Mouse (Mus musculus) limb, embryonic 11.5 days (tissue): ENCODE data around the gene Gm815. TPM values are rescaled to one million over a fixed set of nuclear protein-coding genes. Genes with fewer than 3 reads are reported as not detected.

Experiments
- ATAC-seq: fragments of 200-750 bp; cut with Nextera tagmentation; 2 replicates; pipeline ENCODE4 v1.8.0; 2017; ENCODE audit warnings: low read depth; ENCODE audit not compliant: insufficient number of reproducible peaks, low FRiP score, low TSS enrichment
- DNase-seq: peaks from one replicate; pipeline ENCODE4 v3.0.0-alpha.2; 2015; ENCODE audit warnings: low spot score
- H3K27ac ChIP-seq: fragments of 300-500 bp; sonication (generic); replicated peaks from 2 replicates; pipeline ENCODE4 v1.5.1; 2014; ENCODE audit warnings: low read depth, mild to moderate bottlenecking, low read length
- H3K27me3 ChIP-seq: fragments of 300-500 bp; sonication (generic); 2 replicates; pipeline ENCODE4 v1.6.1; 2014; ENCODE audit warnings: mild to moderate bottlenecking, low read length, mixed read lengths; ENCODE audit not compliant: control insufficient read depth, insufficient read depth
- H3K36me3 ChIP-seq: fragments of 300-500 bp; sonication (generic); 2 replicates; pipeline ENCODE4 v1.6.1; 2014; ENCODE audit warnings: mild to moderate bottlenecking, low read length, moderate library complexity, mixed read lengths; ENCODE audit not compliant: control insufficient read depth, insufficient read depth
- H3K4me1 ChIP-seq: fragments of 300-500 bp; sonication (generic); 2 replicates; pipeline ENCODE4 v1.6.1; 2014; ENCODE audit warnings: low read length, mixed read lengths; ENCODE audit not compliant: control insufficient read depth, insufficient read depth
- H3K4me2 ChIP-seq: fragments of 300-500 bp; sonication (generic); 2 replicates; pipeline ENCODE4 v1.6.1; 2014; ENCODE audit warnings: low read depth, mild to moderate bottlenecking, moderate library complexity; ENCODE audit not compliant: severe bottlenecking
- H3K4me3 ChIP-seq: fragments of 300-500 bp; sonication (generic); 2 replicates; pipeline ENCODE4 v1.5.1; 2014; ENCODE audit warnings: low read depth, low read length
- H3K9ac ChIP-seq: fragments of 300-500 bp; sonication (generic); 2 replicates; pipeline ENCODE4 v1.6.1; 2014; ENCODE audit warnings: mild to moderate bottlenecking, low read length
- H3K9me3 ChIP-seq: fragments of 300-500 bp; sonication (generic); 2 replicates; pipeline ENCODE4 v1.6.1; 2016; ENCODE audit warnings: low read length; ENCODE audit not compliant: control insufficient read depth
- WGBS: fragments of 180-500 bp; shearing (Covaris S2); extraction: QIAGEN DNeasy Blood & Tissue Kit; methylation state at CpG from one replicate; pipeline ENCODE4 v1.1.7; 2014; 5-methylcytosine and 5-hydroxymethylcytosine counted together
- polyA plus RNA-seq: library from polyadenylated mRNA; unstranded; fragments of >200 nt; fragmentation: Nextera tagmentation; extraction: Ambion mirVana; gene quantifications from 2 replicates; pipeline ENCODE4 v1.2.1, GENCODE M21; 2014

Gene Gm815
- polyA plus RNA-seq, 1 experiment from 2014 or later = not detected

DNA sequence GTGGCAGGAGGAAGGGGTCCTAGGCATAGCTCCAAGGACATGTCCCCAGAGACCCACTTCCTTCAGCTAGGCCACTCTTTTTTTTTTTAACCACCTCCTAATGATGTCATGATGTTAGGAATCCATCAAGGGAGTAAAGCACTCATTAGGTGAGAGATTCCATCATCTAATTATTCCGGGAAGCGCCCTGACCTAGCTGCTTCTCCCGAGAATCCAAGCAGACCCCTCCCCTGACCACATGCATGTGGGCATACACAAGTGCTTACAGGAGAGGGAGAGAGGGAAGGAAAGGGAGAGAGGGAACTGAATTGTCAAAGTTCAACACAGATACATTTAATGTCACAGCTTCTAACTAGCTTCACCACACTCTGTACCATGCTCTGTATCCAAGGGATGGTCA is 16.1 kb upstream of the Gm815 start:
- H3K9me3 ChIP-seq = no peaks in the 10 kb centered on the region
- 38% methylated on average over 3 of the region's 3 CpGs for WGBS

DNA sequence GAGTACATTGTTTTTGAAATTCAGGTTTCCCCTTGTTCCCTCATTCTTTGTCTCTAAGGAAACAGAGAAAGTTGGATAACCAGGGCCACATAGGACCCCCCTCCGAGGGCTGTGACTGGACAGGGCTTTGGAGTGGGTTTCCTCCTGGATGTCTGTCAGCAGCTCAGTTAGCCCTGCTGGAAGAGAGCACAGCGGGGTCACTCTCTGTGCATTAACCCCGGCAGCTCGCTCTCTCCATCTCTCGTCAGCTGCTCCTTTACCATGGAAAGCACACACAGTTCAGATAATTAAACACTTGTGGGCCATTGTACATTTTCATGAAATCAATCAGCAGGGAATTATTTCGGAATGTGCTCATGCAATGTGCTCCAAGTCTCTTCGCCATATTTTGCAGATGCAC is 15.4 kb upstream of the Gm815 start:
- H3K4me1 ChIP-seq = peaks cover 6% of the 10 kb centered on the region
- WGBS = 27% methylated on average over 7 of the region's 7 CpGs
- H3K9ac ChIP-seq = no peak overlapping the region
- no peak overlapping the region for H3K4me3 ChIP-seq
- no peak overlapping the region for H3K4me2 ChIP-seq
- DNase-seq = no peak
- H3K27ac ChIP-seq = no peak overlapping the region
- no peaks in the 10 kb centered on the region for H3K9me3 ChIP-seq
- no peaks in the 10 kb centered on the region for H3K36me3 ChIP-seq
- H3K27me3 ChIP-seq = no peaks in the 10 kb centered on the region
- ATAC-seq = no peak

More for the DNA sequence above, 16.1 kb upstream of the Gm815 start:
- DNase-seq = no peak
- no peak for ATAC-seq
- H3K27ac ChIP-seq = no peak overlapping the region
- peaks cover 6% of the 10 kb centered on the region for H3K4me1 ChIP-seq
- no peaks in the 10 kb centered on the region for H3K27me3 ChIP-seq
- no peak overlapping the region for H3K4me2 ChIP-seq
- H3K9ac ChIP-seq = no peak overlapping the region
- H3K4me3 ChIP-seq = no peak overlapping the region
- H3K36me3 ChIP-seq = no peaks in the 10 kb centered on the region

DNA sequence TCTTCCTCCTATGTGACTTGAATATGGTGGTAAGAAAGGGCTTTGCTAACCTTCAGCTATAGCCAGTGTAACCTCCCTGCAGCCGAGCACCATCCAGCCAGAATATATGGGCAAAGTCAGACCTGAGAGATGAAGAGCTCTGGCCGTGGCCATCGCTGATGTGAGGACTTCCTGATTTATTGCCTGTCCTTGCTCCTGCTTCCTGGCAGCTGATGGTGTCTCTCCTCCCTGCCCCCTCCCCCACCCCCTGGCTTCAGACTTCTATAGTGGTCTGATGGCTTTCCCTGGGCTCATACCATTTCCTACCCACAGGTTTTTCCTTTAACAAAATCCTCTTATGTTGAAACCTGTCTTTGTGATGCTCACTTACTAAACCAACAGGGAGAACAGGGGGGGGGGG is 14.6 kb upstream of the Gm815 start:
- H3K9me3 ChIP-seq = no peaks in the 10 kb centered on the region
- H3K27me3 ChIP-seq = no peaks in the 10 kb centered on the region
- no peak overlapping the region for H3K4me2 ChIP-seq
- 7% methylated on average over 3 of the region's 3 CpGs for WGBS
- no peaks in the 10 kb centered on the region for H3K36me3 ChIP-seq
- ATAC-seq = no peak
- H3K4me1 ChIP-seq = peaks cover 4% of the 10 kb centered on the region
- H3K9ac ChIP-seq = no peak overlapping the region
- DNase-seq = no peak
- no peak overlapping the region for H3K27ac ChIP-seq
- H3K4me3 ChIP-seq = no peak overlapping the region

DNA sequence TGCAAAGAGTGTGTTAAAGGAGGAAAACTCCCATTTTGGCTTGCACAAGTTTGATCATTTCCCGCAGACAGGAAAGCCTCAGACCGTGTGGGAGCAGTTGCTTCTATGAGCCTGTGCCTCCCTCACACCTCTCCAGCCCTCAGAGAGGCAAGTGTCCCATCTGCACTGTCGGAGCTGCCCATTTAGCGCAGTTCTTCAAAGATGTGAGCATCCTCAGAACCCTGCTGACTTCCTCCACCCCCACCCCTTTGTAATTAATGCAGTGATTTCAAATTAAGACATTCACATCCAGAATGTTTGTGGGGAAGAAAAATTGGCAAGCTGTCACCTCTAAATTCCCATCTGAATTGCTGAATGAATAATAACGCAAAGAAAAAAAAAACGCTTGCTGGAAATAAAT is 12.8 kb upstream of the Gm815 start:
- Histone ChIP-seq H3K27ac (no peak overlapping the region), H3K4me2 (no peak overlapping the region), H3K4me1 (peaks cover 11% of the 10 kb centered on the region), H3K4me3 (no peak overlapping the region), H3K36me3 (no peaks in the 10 kb centered on the region), H3K9me3 (no peaks in the 10 kb centered on the region), H3K27me3 (no peaks in the 10 kb centered on the region), H3K9ac (no peak overlapping the region)
- ATAC-seq (no peak), DNase-seq (no peak)
- 51% methylated on average over 6 of the region's 6 CpGs for WGBS

DNA sequence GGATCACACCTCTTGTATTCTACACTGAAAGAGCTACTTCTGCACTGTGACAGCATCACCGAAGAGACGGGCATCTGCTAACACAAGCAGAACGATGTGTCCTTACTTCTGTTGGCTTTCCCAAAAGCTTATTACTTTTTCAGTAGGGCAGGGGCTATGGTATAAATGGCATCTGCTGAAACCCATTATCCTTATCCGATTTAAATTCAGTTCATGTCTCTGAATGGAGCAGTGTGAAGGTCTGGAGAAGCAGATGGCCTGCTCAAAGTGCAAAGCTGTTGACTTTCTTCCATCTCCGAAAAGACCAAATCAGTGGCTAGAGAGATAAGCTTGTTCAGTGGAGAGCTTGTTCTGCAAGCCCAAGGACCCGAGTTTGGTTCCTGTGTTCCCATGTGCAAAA is 10.1 kb upstream of the Gm815 start:
- no peaks in the 10 kb centered on the region for H3K9me3 ChIP-seq
- no peak overlapping the region for H3K4me2 ChIP-seq
- no peaks in the 10 kb centered on the region for H3K27me3 ChIP-seq
- no peak overlapping the region for H3K4me3 ChIP-seq
- no peak overlapping the region for H3K27ac ChIP-seq
- no peak overlapping the region for H3K9ac ChIP-seq
- WGBS = 94% methylated on average over 6 of the region's 6 CpGs
- ATAC-seq (no peak), DNase-seq (no peak)
- H3K4me1 ChIP-seq = peaks cover 7% of the 10 kb centered on the region
- no peaks in the 10 kb centered on the region for H3K36me3 ChIP-seq

DNA sequence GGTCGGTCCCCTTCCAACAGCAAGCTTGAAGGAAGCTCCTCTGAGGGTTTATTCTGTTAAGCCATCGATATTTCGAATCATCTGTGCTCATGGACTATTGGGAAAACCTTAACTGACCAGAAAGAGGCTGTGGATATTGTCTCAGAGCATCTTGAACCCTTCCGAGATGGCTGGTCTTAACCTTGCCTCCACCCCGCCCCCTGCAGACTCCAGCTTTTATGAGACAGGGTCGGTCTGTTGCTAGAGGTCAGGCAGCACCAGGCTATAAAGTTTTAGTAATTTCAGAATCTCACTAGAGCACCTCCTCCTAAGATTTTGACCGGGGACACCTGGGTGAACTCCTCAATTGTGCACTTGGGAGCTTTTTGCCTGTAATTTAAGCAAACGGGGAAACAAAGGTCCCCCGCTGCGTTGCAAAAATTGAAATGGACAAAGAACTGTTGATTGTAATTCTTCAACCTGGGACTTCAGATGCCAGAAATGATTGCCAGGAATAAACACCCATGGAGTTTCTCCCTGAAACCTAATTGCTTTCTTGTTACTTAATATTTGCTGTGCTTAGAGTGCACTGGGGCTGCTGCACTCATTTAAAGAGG is 8.4 kb upstream of the Gm815 start:
- 17% methylated on average over 10 of the region's 10 CpGs for WGBS
- H3K36me3 ChIP-seq = no peaks in the 10 kb centered on the region
- no peaks in the 10 kb centered on the region for H3K27me3 ChIP-seq
- no peak overlapping the region for H3K27ac ChIP-seq
- DNase-seq (peak; percentile 50), ATAC-seq (no peak)
- H3K4me1 ChIP-seq = peaks cover 7% of the 10 kb centered on the region
- no peak overlapping the region for H3K4me3 ChIP-seq
- peak overlapping the region; percentile 7; the same call in 1 of the 2 replicates for H3K4me2 ChIP-seq
- H3K9ac ChIP-seq = no peak overlapping the region
- H3K9me3 ChIP-seq = no peaks in the 10 kb centered on the region

DNA sequence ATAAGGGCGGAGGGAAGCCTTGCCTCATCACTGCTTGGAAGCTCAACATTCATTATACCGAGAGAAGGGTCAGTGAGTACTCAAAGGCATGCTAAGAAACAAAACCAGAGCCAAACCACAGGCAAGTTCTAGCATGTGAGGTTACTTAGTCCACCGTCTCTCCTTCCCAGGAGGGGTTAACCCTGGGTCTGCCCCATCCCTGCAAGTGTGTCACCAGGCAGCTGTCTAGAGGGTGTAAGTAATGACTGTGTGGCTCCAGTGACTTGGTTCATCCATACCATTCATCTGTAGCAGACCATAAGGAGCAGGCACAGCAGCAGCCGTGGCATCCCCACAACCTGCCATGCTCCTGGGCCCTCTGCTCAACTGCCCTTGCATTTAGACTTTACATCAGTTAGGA is 5.8 kb upstream of the Gm815 start:
- Histone ChIP-seq H3K9ac (no peak overlapping the region), H3K27ac (no peak overlapping the region), H3K36me3 (no peaks in the 10 kb centered on the region), H3K4me3 (no peak overlapping the region), H3K9me3 (no peaks in the 10 kb centered on the region), H3K27me3 (no peaks in the 10 kb centered on the region), H3K4me2 (no peak overlapping the region), H3K4me1 (peaks cover 7% of the 10 kb centered on the region)
- WGBS = 79% methylated on average over 4 of the region's 4 CpGs
- ATAC-seq (no peak), DNase-seq (no peak)

DNA sequence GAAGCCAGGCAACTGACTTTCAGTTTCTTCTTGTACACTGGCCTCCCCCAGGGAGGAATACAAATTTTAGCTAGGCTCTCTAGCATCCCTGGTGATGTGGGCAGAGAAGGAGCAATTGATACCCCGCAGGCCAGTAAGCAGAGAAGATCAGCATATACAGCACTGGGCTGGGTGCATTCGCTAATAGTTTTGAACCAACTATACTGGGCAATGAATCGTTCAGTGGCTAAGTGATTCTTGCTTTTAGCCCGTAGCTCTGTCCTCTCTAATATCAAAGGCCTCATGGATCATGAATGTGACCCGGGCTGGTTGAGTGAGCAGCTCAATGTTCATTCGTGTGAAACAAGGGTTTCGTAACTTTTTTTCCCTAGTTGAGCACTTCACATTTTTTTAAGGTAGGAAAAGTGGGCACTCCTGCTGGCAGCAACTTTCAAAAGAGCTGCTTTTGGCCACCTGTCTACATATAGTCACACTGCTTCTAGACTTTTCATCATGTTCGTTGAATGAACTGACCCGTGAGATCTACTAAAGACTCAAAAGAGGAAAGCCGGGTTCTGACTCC is 3.7 kb upstream of the Gm815 start:
- DNase-seq = no peak
- 90% methylated on average over 10 of the region's 10 CpGs for WGBS

DNA sequence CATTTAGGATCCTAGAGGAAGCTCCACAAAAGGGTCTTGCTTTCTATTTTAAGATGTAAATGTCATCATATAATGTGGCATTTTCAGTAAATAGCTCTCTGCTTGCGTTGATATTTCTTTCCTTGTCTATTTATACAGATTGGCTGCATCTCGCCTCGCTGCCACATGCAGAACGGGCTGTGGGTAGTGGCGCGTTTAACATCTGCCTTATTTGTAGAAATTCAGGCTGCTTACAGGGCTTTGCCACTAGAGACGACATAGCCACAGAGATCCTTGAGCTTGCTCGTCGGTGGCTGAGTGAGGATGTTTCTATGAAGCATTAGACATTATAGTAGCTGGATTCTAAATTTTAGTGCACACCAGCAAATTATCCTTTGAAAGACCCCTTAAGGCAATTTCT is 2.5 kb downstream of the Gm815 start:
- Histone ChIP-seq H3K4me1 (no peaks in the 10 kb centered on the region), H3K27me3 (no peaks in the 10 kb centered on the region), H3K9me3 (no peaks in the 10 kb centered on the region), H3K9ac (no peak overlapping the region), H3K27ac (no peak overlapping the region), H3K36me3 (no peaks in the 10 kb centered on the region), H3K4me3 (no peak overlapping the region), H3K4me2 (no peak overlapping the region)
- ATAC-seq (no peak), DNase-seq (no peak)
- WGBS = 94% methylated on average over 9 of the region's 9 CpGs

More for the DNA sequence above, 3.7 kb upstream of the Gm815 start:
- Histone ChIP-seq H3K9ac (no peak overlapping the region), H3K27me3 (no peaks in the 10 kb centered on the region), H3K36me3 (no peaks in the 10 kb centered on the region), H3K9me3 (no peaks in the 10 kb centered on the region), H3K27ac (no peak overlapping the region), H3K4me3 (no peak overlapping the region), H3K4me1 (peaks cover 7% of the 10 kb centered on the region), H3K4me2 (no peak overlapping the region)
- ATAC-seq = no peak
